Mouse (Mus musculus) left cerebral cortex, adult 11 months (tissue): ENCODE results near the gene Rab38.

Source experiments
- DNase-seq: peaks from one replicate; pipeline ENCODE4 v3.0.0; 2022; ENCODE audit warnings: low spot score

Gene Rab38

GRCm38 (mm10) chr7:88429786-88430691 lies at the start of gene Rab38:
Gene Rab38, plus strand, starts transcription at chr7:88430273.
- no peak for DNase-seq

DNA sequence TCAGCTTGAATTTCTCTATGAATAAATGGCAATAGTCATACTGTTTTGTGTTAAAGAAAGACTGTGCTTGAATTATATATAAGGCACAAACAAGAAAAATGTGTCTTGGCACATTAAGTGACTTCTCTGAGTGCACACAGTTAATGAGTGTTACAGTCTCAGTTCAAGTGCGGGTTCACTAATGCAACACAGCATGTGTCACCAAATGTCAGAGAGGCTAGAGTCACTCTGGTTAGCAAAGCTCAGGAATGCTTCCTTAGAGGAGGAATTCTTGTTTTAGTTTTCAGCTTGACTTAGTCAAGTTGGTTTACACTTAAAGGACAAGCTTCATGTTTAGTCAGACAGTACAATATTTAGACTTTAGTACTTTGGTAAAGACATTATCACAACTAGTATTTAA lies 35.5 kb upstream of the Rab38 start:
- no peak for DNase-seq

- no peak for DNase-seq
These were observed 34.3 kb upstream of the Rab38 start for GRCm38 (mm10) chr7:88395745-88396144.

DNA sequence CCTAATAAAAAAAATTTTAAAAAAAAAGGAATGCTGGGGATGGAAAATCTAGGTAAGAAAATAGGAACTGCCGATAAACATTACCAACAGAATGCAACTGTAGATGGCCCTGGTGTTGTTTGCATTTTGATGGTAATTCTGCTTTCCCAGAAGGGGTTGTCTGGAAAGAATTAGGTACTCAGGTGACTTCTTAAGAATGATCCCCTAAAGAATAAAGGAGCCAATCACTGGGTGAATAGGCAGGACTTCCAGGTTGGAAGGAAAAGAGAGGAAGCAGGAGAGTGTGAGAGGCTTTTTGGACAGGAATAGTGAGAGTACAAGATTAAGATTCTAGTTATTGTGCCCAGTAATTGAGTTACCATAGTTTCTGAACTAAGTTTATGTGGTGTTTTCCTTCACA lies 24.8 kb upstream of the Rab38 start:
- DNase-seq: no peak

- no peak for DNase-seq
These were observed 23.6 kb upstream of the Rab38 start for GRCm38 (mm10) chr7:88406466-88406865.

DNA sequence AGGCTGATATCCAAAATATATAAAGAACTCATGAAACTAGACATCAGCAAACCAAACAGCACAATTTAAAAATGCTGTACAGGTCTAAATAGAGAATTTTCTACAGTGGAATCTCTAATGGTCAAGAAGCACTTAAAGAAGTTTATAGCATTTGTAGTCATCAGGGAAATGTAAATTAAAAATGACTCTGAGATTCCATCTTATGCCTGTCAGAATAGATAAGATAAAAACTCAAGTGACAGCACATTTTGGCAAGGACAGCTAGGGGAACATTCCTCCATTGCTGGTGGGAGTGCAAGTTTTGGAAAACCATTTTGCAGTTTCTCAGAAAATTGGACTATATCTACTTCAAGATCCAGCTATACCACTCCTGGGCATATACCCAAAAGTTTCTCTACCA lies 8.3 kb upstream of the Rab38 start:
- no peak for DNase-seq

DNA sequence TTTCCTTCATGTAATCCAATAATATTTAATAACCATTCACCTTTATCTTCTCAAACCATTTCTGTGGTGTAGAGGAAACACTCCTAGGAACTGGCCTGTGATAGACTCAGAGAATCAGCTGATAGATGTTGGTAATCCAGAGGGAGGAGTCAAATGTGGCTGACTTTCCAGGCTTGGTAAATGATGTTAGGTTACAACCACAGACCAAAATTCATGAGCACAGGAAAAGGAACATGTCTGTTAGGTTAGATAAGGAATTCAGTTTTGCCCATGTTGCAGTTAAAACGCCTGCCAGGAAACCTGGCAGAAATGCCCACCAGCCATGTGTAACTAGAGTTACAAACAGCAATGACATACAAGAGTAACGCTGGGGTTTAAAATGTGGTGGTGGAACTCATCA lies 6.2 kb upstream of the Rab38 start:
- no peak for DNase-seq

DNA sequence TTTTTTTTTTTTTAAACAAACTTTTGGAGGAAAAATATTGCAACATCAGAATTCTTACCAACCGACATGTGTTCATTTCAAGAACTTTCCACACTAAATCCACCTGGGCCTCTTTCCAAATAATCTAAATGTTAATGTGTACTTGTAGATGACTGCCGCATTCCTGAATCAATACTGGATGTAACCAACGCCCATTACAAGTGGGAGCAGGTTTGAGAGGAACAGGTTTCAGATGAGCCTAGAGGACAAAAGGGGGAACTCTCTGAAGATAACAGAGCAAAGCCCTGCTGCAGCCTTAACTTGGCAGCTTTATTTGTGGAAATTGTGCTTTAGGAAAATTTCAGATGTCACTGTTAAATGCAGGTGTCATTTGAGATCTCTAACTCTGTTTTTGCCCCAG lies 4.3 kb upstream of the Rab38 start:
- DNase-seq: no peak

- no peak for DNase-seq
These were observed 2.6 kb upstream of the Rab38 start for GRCm38 (mm10) chr7:88427484-88427883.

DNA sequence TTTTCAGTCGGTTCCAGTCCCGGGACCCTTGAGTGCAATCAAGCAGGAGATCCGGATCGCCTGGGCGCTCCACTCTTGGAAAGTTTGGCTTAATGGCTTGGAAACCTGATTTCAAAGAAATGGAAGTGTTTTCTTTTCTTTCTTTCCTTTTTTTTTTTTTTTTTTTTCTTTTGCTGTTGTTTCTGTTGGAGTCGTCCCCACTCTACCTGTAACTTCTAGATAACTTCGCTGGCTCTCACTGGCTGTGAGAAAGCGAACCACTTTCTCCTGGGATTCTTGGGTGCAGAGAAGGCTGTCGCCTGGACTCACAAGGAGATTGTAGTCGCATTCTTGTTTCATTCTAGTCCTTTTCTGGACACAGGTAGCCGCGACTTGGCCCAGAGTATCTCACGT lies 615 bp downstream of the Rab38 start:
- DNase-seq: no peak

DNA sequence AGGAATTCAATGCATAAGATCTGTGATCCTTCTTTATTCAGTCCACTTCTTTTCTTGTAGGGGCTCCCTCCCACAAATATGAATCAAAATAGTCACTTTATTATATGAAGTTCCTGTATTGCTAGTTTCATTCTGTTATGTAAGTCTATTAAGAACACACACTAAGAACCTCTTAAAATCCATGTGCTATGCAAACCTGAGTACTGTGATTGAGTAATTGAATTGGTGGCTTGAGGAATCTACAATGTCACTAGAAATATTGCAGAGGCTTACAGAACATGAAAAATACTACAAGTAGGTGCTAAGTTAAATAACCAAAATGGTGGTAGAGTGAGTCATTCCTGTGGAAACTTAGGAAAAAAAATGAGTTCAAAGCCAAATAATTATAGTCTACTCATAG lies 10.2 kb downstream of the Rab38 start:
- no peak for DNase-seq

DNA sequence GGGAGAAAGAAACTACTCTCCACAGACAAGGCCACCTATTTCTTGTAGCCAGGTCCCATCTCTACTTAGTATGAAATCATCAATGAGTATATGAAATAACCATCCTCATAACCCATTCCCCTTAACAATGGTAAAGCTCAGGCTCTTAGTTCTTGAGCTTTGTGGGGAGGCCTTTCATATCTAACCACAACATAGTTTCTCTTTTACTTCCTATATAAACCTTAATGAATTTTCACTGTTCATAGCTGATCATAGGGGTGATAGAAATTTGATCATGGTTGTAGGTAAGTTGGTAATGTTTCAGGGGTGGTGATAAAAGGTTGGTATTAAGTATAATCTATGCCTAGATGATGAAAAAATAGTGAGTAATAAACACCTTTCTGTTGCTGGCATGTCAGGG lies 12.6 kb downstream of the Rab38 start:
- DNase-seq: no peak

DNA sequence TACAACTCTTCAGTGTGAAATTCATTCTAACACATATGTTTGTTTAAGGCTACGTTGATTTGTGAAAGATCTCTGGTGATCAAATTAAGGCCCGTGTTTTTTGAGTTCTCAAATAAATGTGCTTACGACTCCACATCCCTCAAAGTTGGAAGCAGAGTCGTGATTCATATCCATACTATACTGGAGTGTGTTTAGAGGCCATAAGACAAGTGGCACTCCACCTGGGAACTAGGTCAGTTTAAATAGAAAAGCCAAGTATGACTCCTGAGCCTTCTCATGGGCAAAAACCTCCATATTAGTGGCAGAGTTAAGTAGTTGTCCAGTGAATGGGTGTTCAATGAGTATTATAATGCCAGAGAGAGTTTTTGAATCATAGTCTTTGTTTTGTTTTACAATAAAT lies 13.4 kb downstream of the Rab38 start:
- DNase-seq: no peak

DNA sequence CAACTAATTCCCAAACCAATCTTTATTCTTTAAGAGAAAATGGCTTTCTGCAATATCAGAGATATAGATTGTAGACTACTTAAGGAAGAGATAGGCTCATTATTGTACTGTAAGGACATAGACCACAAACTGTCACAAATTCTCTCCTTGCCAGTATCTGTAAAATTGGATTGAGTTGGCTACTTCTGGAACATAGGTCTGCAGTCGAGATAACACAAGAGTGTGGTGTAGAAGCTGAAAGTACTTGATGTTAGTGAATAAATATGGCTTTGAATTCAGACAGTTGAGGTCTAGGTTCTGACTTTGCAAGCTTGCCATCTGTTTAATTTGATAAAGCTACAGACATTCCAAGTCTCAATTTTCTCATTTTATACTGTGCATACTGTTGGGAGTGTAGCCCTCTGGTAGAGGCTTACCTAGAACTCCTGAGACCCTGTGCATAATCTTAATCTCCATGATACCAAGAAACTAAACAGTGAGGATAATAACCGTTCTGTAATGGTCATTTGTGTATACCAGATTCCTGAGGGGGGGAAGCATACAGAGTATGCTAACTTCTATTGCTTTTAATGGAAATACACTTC lies 15.3 kb downstream of the Rab38 start:
- DNase-seq: no peak

GRCm38 (mm10) chr7:88453234-88453633 lies 23.2 kb downstream of the Rab38 start:
- DNase-seq: no peak

DNA sequence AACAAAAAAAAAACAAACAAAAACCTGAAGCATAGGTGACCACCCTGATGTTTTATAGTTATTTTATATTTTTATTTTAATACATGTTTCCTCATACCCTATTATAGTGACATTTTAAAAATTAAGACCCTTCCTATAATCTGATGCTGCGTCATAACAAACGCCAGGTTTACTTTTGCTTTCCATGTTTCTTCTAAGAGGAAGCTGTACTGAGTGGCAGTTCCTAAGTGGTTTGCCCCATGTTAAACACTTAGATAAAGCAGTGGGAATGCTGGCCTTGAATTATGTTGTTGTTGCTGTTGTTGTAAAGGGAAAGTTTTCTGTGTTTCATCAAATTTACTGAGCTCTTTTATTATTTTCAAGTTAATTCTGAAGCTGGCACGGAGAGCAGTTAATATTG lies 27.8 kb downstream of the Rab38 start:
- DNase-seq: no peak

DNA sequence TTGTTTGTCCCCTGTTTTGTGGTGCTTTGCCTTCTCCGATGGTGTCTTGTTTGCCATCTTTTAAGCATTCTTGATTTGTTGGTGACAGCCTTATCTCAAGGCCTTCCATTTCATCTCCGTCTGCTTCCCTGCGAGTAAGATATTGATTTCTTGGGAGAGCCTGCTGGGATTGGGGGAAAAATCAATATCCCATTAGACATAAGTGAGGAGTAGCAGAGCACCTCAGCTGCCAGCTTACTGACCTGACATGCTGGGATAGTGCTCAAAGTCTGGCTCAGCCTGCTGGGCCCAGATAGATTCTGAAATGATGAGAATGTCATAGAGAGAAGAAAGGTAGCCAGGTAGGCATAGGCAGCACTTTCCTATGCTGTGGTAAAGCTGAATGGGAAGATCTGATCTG lies 37.7 kb downstream of the Rab38 start:
- no peak for DNase-seq

GRCm38 (mm10) chr7:88482110-88482619 lies 52.1 kb downstream of the Rab38 start:
- DNase-seq: no peak

- DNase-seq: no peak
These were observed 52.6 kb downstream of the Rab38 start for GRCm38 (mm10) chr7:88482628-88483027.

DNA sequence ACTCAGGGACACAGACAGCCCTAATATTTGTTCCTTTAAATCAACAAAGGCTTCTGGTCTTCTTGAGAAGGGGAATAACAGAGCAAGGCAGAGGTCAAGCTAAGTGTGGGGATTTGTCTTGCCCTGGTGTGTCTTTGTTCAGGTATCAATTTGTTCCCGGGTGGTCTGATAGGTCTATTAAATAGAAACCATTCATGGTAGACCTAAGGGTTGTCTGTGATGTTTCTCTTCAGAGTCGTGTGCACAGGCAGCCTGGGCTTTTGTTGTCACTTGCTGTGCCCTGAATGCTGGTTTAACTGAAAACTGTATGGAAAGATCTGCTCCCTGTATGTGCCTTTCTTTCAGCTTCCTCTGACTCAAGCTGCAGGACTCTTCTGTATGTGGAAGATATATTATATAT lies 60.9 kb downstream of the Rab38 start:
- DNase-seq: no peak

DNA sequence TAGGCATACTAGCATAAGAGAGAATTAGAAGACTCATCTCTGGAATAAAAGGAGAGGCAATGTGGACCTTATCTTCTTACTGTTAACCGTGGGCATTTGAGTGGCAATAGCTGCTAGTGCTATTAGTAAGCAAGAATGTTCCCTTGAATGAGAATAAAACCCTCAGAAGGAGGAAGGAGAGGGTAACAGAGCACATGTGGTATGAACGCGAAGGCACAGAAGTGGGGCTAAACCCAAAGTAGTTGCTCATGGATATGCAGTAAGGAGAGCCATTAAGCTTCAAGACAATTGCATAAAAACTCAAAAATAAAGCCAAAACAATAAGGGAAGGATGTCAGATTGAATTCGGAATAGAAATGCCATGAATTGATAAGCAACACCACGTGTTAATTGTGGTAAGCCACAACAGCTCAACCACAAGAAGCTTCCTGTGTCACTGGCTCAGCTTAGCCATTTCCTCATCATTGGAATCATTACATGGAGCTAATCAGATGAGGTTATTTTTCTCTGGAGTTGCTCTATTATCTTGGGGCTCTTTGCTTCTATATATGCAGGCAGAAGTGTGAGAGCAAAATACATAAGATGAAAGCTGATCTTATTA lies 72.2 kb downstream of the Rab38 start:
- DNase-seq: no peak

DNA sequence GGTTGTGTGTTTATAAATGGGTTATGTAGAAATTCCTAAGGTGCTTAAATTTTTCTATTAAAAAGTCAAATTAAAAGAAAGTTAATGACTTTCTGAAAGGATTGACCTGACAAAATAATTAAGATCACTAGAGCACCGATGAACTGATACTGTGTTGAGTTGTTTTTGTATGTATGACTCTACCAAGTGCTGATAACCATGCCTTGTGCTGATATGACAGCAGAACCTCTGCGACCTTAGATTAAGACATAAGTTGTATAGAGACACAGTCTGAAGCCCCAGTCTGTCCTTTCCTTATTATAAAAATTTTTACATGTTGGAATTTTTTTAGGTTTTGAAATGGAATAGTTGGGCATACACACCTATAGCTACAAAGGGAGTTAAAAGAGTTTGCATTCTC lies 79.7 kb downstream of the Rab38 start:
- no peak for DNase-seq

GRCm38 (mm10) chr7:88522481-88522880 lies 92.4 kb downstream of the Rab38 start:
- no peak for DNase-seq
